Mouse (Mus musculus) forebrain, embryonic 11.5 days (tissue): ENCODE measurements around the gene Mast2. TPM values are rescaled to one million over a fixed set of nuclear protein-coding genes. Genes with fewer than 3 reads are reported as not detected.

ENCODE experiments used
- polyA plus RNA-seq: library from polyadenylated mRNA; unstranded; fragments of >200 nt; fragmentation: Nextera tagmentation; extraction: Ambion mirVana; gene quantifications from 2 replicates; pipeline ENCODE4 v1.2.1, GENCODE M21; 2014

Mast2 gene
- polyA plus RNA-seq, 1 experiment from 2014 or later = 37.6 TPM

Other genes with a start within 250 kb of the Mast2 start
- 58.0 and 71.4 TPM in 2 replicates for gene Pik3r3, start 242.6 kb downstream of the Mast2 start, polyA plus RNA-seq
- 8.1 and 8.8 TPM in 2 replicates for gene Ipp, start 43.4 kb upstream of the Mast2 start, polyA plus RNA-seq
- gene Tmem69, start 91.8 kb upstream of the Mast2 start, polyA plus RNA-seq = 30.3 and 30.7 TPM in 2 replicates
- gene Gpbp1l1, start 93.5 kb upstream of the Mast2 start, polyA plus RNA-seq = 35.7 and 38.1 TPM in 2 replicates
- 2.6 and 3.5 TPM in 2 replicates for gene Ccdc17, start 132.5 kb upstream of the Mast2 start, polyA plus RNA-seq
- 342 and 352 TPM in 2 replicates for gene Nasp, start 163.8 kb upstream of the Mast2 start, polyA plus RNA-seq
- 501 and 559 TPM in 2 replicates for gene Akr1a1, start 187.5 kb upstream of the Mast2 start, polyA plus RNA-seq
- 1,036 and 1,079 TPM in 2 replicates for gene Prdx1, start 221.4 kb upstream of the Mast2 start, polyA plus RNA-seq
- 33.6 and 33.9 TPM in 2 replicates for gene Mmachc, start 244.2 kb upstream of the Mast2 start, polyA plus RNA-seq
- gene Ccdc163, start 244.3 kb upstream of the Mast2 start, polyA plus RNA-seq = 33.5 and 33.7 TPM in 2 replicates